Mouse (Mus musculus): ENCODE data around the gene Lbx1.

Gene Lbx1

DNA sequence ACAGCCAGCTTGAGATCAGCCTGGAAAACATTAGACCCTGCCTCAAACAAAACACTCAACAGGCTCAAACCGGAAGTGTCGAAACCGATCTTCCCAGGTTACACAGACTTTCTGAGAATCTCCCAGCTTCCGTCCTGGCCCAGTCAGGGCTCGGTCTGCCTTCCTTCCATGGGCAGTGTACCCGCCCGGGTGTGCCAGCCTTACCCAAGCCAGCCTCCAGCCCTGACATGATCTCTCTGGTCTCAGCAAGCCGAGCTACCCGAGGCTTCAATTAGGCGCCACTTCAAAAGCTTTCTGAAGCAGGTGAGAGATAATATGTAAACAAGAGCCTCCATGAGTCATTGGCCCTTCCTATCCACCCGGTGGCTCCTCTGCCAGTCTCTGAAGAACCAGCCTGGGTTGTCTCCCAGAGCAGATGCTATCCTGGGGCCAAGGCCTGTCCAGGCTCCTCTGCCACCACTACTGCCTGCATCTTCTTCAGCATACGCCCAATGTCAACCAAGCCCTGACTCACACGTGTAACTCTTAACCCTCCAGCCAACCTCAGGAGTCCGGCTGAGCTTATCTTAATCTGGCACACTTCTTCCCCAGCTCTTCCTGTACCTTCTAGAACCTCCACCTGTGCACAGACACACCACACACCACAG lies 25.7 kb downstream of the Lbx1 start:
- DNase-seq, result no peak

DNA sequence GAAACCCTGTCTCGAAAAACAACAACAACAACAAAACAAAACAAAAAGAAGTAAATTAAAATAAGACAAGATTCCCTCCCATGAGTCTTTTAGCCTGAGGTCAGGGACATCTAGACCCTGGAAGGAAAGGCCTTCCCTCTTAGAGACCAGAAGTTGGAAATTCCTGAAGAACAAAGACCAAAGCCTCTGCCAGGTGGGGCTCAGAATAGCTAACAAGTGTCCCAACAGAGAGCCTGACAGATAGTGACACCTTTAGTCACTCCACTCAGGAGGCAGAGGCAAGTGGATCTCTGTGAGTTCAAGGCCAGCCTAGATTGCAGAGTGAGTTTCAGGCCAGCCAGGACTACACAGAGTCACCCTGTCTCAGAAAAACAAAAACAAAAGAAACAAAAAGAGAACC lies 26.4 kb downstream of the Lbx1 start:
- no peak for DNase-seq

DNA sequence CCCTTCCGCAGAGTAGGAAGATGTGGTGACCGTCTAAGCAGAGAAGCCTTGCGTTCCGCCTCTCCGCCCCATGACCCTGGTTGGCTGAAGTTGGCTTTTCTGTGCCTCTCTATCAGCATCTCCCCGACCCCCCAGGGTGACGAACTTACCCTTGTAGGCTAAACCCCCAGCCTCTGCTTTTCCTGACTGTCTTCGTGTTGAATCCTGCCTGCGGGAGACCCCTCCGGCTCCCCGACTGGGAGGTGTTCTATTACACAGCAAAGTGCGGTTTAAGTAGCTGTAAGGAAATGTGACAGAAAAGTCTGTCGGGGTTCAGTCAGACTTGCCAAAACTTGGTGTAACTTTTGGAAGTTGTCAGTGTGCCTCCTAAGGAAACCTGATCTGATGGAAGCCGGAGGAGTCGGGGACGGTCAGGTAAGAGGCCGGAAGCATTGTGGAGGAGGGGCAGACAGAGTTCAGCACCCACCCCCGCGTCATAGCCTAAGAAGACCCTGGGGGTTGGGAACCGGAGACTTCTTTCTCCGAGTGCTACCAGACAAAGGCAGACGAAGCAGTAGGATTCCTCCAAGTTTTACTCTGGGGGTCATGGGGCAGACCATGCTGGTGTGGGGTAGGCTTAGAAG lies 27.1 kb downstream of the Lbx1 start:
- DNase-seq, result no peak

DNA sequence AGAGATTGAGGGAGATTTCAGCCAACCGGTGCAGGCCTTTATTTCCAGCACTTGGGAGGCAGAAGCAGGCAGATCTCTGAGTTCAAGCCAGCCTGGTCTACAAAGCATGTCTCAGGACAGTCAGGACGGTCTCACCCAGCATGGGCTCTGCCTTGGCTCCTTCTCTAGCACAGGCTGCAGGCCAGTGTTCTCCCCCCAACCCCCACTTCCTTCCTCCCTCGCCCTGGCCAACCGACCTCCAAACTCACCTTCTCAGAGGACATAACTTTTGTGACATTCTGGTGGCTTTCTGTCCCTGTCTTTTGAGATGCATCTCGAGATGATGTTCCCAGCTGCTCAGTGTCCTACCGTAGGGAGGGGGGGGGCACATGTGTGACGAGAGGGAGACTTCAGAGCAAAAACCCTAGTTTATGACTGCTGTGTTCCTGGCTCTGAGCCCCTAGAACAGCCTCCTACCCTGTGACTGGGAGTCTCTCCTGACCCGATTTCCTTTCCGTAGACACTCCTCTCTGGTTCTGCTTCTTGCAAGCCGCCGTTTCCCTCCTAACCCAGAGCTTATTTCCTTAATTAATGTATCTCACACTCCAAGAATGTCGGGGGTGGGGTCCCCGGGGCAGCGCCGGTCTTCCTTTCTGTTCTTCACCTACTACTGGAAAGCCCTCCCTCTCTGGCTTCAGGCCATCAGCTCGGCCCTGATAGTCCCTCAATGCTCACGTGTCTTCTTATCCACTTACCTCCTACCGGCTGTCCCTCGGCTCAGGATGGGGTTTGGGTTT lies 27.8 kb downstream of the Lbx1 start:
- no peak for DNase-seq

DNA sequence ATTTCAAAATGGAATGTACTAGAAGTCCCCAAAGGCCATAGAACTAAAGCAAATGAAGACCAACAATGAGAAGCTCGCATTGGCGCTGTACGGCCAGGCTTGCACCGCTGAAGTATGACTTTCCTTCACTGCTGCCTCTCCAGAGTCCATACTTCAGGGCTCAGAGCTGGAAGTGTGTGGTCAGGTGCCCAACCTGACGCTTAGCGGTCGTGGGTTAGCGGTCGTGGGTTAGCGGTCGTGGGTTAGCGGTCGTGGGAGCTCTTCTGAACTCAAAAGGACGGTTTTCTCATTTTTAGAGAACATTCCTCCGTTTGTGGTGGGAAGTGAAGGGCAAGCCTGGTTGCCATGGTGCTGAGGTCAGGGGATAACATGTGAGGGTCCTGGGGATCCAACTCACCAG lies 28.5 kb downstream of the Lbx1 start:
- DNase-seq, result no peak

DNA sequence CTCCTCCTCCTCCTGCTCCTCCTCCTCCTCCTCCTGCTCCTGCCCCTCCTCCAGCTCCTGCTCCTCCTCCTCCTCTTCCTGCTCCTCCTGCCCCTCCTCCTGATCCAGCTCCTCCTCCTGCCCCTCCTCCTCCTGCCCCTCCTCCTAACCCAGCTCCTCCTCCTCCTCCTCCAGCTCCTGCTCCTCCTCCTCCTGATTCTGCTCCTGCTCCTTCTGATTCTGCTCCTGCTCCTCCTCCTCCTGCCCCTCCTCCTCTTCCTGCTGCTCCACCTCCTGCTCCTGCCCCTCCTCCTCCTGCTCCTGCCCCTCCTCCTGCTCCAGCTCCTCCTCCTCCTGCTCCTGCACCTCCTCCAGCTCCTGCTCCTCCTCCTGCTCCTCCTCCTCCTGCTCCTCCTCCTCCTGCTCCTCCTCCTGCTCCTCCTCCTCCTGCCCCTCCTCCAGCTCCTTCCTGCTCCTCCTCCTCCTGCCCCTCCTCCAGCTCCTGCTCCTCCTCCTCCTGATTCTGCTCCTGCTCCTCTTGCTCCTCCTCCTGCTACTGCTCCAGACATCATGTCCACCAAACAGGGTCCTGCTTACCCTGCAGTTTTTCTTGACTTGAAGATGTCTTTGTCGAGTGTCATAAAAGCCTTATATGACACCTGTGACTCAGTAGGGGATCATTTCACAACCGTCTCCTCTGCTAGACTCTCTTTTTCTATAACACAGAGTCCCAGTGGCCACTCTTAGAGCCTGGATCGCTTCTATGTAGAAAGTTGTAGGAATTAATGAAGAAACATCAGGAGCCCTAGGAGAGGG lies 30.1 kb downstream of the Lbx1 start:
- no peak for DNase-seq

DNA sequence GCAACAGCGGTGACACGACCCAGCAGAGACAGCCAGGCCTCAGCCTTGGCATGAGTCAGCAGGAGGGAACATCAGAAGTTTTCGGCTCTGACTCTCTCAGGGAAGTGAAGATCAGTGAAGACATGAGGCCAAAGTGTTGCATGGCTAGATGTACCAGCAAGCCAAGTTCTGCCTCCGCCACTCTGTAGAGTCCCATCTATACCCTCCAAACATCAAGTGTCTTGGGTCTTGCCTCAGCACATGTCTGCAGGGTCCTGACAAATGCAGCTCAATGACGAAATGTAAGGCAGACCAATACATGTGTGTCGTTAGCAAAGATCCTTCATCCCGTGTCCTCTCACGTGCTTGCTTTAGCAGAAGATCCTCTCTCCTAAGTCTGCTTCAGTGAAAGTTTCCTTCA lies 38.6 kb downstream of the Lbx1 start:
- DNase-seq, result no peak

DNA sequence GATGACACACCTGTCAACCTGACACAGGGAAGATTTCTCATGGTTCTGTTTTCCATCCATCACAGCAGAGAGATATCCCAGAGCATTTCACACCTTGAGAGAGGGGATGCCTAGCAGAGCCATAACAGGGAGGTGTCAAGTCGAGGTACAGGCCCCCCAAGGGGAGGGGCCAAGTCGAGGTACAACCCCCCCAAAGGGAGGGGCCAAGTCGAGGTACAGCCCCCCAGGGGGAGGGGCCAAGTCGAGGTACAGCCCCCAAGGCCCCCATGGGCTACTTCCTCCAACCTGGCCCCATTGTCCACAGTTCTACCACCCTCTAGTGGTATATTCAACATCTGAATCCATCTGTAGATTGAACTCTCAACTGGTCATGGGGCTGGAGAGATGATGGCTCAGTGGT lies 41.0 kb downstream of the Lbx1 start:
- DNase-seq, result no peak
